Mouse (Mus musculus): ENCODE data around the gene Cisd3. TPM values are rescaled to one million over a fixed set of nuclear protein-coding genes. Genes with fewer than 3 reads are reported as not detected.

The Cisd3 gene
- polyA plus RNA-seq, 1 experiment from 2014 or later: 11.8 TPM

- H3K4me2 ChIP-seq (ENCODE audit: low read depth, low read length): no peak overlapping the region
- no peak overlapping the region for H3K4me3 ChIP-seq (ENCODE audit: low read depth, low read length)
- H3K9ac ChIP-seq (replicated peaks; ENCODE audit: low read length): no peak overlapping the region
- no peak for DNase-seq (ENCODE audit: low spot score)
- H3K9me3 ChIP-seq (replicated peaks; ENCODE audit: control insufficient read depth, low read length): no peaks in the 10 kb centered on the region
- no peak overlapping the region for H3K27ac ChIP-seq (replicated peaks; ENCODE audit: low read depth, low read length)
- no peaks in the 10 kb centered on the region for H3K27me3 ChIP-seq (ENCODE audit: control insufficient read depth, insufficient read depth, low read length)
- H3K4me1 ChIP-seq (ENCODE audit: control insufficient read depth, insufficient read depth, low read length): no peaks in the 10 kb centered on the region
- WGBS: 91% methylated on average over 8 of the region's 8 CpGs
- no peak for ATAC-seq (replicated peaks; ENCODE audit: insufficient number of reproducible peaks, low FRiP score, low TSS enrichment, low read depth)
- peaks cover 8% of the 10 kb centered on the region; the same call in 1 of the 2 replicates for H3K36me3 ChIP-seq (replicated peaks; ENCODE audit: control insufficient read depth, insufficient read depth, low read depth, low read length)
Observed at GRCm38 (mm10) chr11:97713896-97714295, 28.3 kb downstream of the Cisd3 start.

- Histone ChIP-seq H3K27ac (replicated peaks; ENCODE audit: low read depth, low read length) (no peak overlapping the region), H3K9ac (replicated peaks; ENCODE audit: low read length) (no peak overlapping the region), H3K27me3 (ENCODE audit: control insufficient read depth, insufficient read depth, low read length) (no peaks in the 10 kb centered on the region), H3K4me2 (ENCODE audit: low read depth, low read length) (no peak overlapping the region), H3K9me3 (replicated peaks; ENCODE audit: control insufficient read depth, low read length) (no peaks in the 10 kb centered on the region), H3K4me3 (ENCODE audit: low read depth, low read length) (no peak overlapping the region), H3K4me1 (ENCODE audit: control insufficient read depth, insufficient read depth, low read length) (no peaks in the 10 kb centered on the region), H3K36me3 (replicated peaks; ENCODE audit: control insufficient read depth, insufficient read depth, low read depth, low read length) (peaks cover 10% of the 10 kb centered on the region; the same call in 1 of the 2 replicates)
- ATAC-seq (replicated peaks; ENCODE audit: insufficient number of reproducible peaks, low FRiP score, low TSS enrichment, low read depth) (no peak), DNase-seq (ENCODE audit: low spot score) (no peak)
- WGBS: 93% methylated on average over 3 of the region's 3 CpGs
Observed at GRCm38 (mm10) chr11:97714356-97714755, 28.7 kb downstream of the Cisd3 start.

- H3K9me3 ChIP-seq (replicated peaks; ENCODE audit: control insufficient read depth, low read length): no peaks in the 10 kb centered on the region
- no peak overlapping the region for H3K4me2 ChIP-seq (ENCODE audit: low read depth, low read length)
- WGBS: 91% methylated on average over 14 of the region's 14 CpGs
- no peaks in the 10 kb centered on the region for H3K4me1 ChIP-seq (ENCODE audit: control insufficient read depth, insufficient read depth, low read length)
- DNase-seq (ENCODE audit: low spot score) (no peak), ATAC-seq (replicated peaks; ENCODE audit: insufficient number of reproducible peaks, low FRiP score, low TSS enrichment, low read depth) (no peak)
- H3K27ac ChIP-seq (replicated peaks; ENCODE audit: low read depth, low read length): no peak overlapping the region
- no peaks in the 10 kb centered on the region for H3K27me3 ChIP-seq (ENCODE audit: control insufficient read depth, insufficient read depth, low read length)
- H3K36me3 ChIP-seq (replicated peaks; ENCODE audit: control insufficient read depth, insufficient read depth, low read depth, low read length): peaks cover 12% of the 10 kb centered on the region; the same call in 1 of the 2 replicates
- H3K4me3 ChIP-seq (ENCODE audit: low read depth, low read length): no peak overlapping the region
- no peak overlapping the region for H3K9ac ChIP-seq (replicated peaks; ENCODE audit: low read length)
Observed at GRCm38 (mm10) chr11:97714784-97715760, 29.4 kb downstream of the Cisd3 start.

- Histone ChIP-seq H3K4me2 (ENCODE audit: low read depth, low read length) (no peak overlapping the region), H3K9ac (replicated peaks; ENCODE audit: low read length) (no peak overlapping the region), H3K4me1 (ENCODE audit: control insufficient read depth, insufficient read depth, low read length) (no peaks in the 10 kb centered on the region), H3K27me3 (ENCODE audit: control insufficient read depth, insufficient read depth, low read length) (no peaks in the 10 kb centered on the region), H3K4me3 (ENCODE audit: low read depth, low read length) (no peak overlapping the region), H3K9me3 (replicated peaks; ENCODE audit: control insufficient read depth, low read length) (no peaks in the 10 kb centered on the region), H3K36me3 (replicated peaks; ENCODE audit: control insufficient read depth, insufficient read depth, low read depth, low read length) (peaks cover 14% of the 10 kb centered on the region; the same call in 1 of the 2 replicates), H3K27ac (replicated peaks; ENCODE audit: low read depth, low read length) (no peak overlapping the region)
- DNase-seq (ENCODE audit: low spot score): no peak
- 90% methylated on average over 8 of the region's 8 CpGs for WGBS
- ATAC-seq (replicated peaks; ENCODE audit: insufficient number of reproducible peaks, low FRiP score, low TSS enrichment, low read depth): no peak
Observed at GRCm38 (mm10) chr11:97716021-97716420, 30.4 kb downstream of the Cisd3 start.

GRCm38 (mm10) chr11:97717369-97718280 lies 32.0 kb downstream of the Cisd3 start:
- no peaks in the 10 kb centered on the region for H3K4me1 ChIP-seq (ENCODE audit: control insufficient read depth, insufficient read depth, low read length)
- 87% methylated on average over 26 of the region's 26 CpGs for WGBS
- H3K27me3 ChIP-seq (ENCODE audit: control insufficient read depth, insufficient read depth, low read length): no peaks in the 10 kb centered on the region
- H3K9ac ChIP-seq (replicated peaks; ENCODE audit: low read length): no peak overlapping the region
- H3K4me2 ChIP-seq (ENCODE audit: low read depth, low read length): no peak overlapping the region
- DNase-seq (ENCODE audit: low spot score): no peak
- ATAC-seq (replicated peaks; ENCODE audit: insufficient number of reproducible peaks, low FRiP score, low TSS enrichment, low read depth): no peak
- no peaks in the 10 kb centered on the region; the same call in 1 of the 2 replicates for H3K9me3 ChIP-seq (replicated peaks; ENCODE audit: control insufficient read depth, low read length)
- H3K4me3 ChIP-seq (ENCODE audit: low read depth, low read length): no peak overlapping the region
- peaks cover 22% of the 10 kb centered on the region for H3K36me3 ChIP-seq (replicated peaks; ENCODE audit: control insufficient read depth, insufficient read depth, low read depth, low read length)
- no peak overlapping the region for H3K27ac ChIP-seq (replicated peaks; ENCODE audit: low read depth, low read length)

GRCm38 (mm10) chr11:97718281-97718860 lies 32.7 kb downstream of the Cisd3 start:
- Histone ChIP-seq H3K27me3 (ENCODE audit: control insufficient read depth, insufficient read depth, low read length) (no peaks in the 10 kb centered on the region), H3K4me2 (ENCODE audit: low read depth, low read length) (no peak overlapping the region), H3K4me3 (ENCODE audit: low read depth, low read length) (no peak overlapping the region), H3K9me3 (replicated peaks; ENCODE audit: control insufficient read depth, low read length) (no peaks in the 10 kb centered on the region; the same call in 1 of the 2 replicates), H3K36me3 (replicated peaks; ENCODE audit: control insufficient read depth, insufficient read depth, low read depth, low read length) (peaks cover 18% of the 10 kb centered on the region), H3K4me1 (ENCODE audit: control insufficient read depth, insufficient read depth, low read length) (no peaks in the 10 kb centered on the region), H3K27ac (replicated peaks; ENCODE audit: low read depth, low read length) (no peak overlapping the region), H3K9ac (replicated peaks; ENCODE audit: low read length) (no peak overlapping the region)
- no peak for ATAC-seq (replicated peaks; ENCODE audit: insufficient number of reproducible peaks, low FRiP score, low TSS enrichment, low read depth)
- DNase-seq (ENCODE audit: low spot score): no peak
- 77% methylated on average over 15 of the region's 15 CpGs for WGBS

GRCm38 (mm10) chr11:97719041-97719440 lies 33.4 kb downstream of the Cisd3 start:
- no peaks in the 10 kb centered on the region for H3K27me3 ChIP-seq (ENCODE audit: control insufficient read depth, insufficient read depth, low read length)

More at GRCm38 (mm10) chr11:97719041-97719440, 33.4 kb downstream of the Cisd3 start:
- Histone ChIP-seq H3K4me3 (ENCODE audit: low read depth, low read length) (no peak overlapping the region), H3K36me3 (replicated peaks; ENCODE audit: control insufficient read depth, insufficient read depth, low read depth, low read length) (peaks cover 18% of the 10 kb centered on the region), H3K4me2 (ENCODE audit: low read depth, low read length) (no peak overlapping the region), H3K27ac (replicated peaks; ENCODE audit: low read depth, low read length) (no peak overlapping the region), H3K9ac (replicated peaks; ENCODE audit: low read length) (no peak overlapping the region), H3K9me3 (replicated peaks; ENCODE audit: control insufficient read depth, low read length) (no peaks in the 10 kb centered on the region; the same call in 1 of the 2 replicates), H3K4me1 (ENCODE audit: control insufficient read depth, insufficient read depth, low read length) (no peaks in the 10 kb centered on the region)
- ATAC-seq (replicated peaks; ENCODE audit: insufficient number of reproducible peaks, low FRiP score, low TSS enrichment, low read depth) (no peak), DNase-seq (ENCODE audit: low spot score) (no peak)
- 86% methylated on average over 4 of the region's 4 CpGs for WGBS

Data from embryonic facial prominence, embryonic 11.5 days (tissue).